Mouse (Mus musculus) lung, embryonic 15.5 days (tissue): ENCODE measurements around the gene Cxcl17. TPM values are rescaled to one million over a fixed set of nuclear protein-coding genes. Genes with fewer than 3 reads are reported as not detected.
"Not testable (repeated sequence)": the region's sequence is repeated elsewhere in the genome, so short reads cannot be mapped to it uniquely, and the experiment has no call there.

Experiments
- ATAC-seq: fragments of 200-750 bp; cut with Nextera tagmentation; 2 replicates; pipeline ENCODE4 v1.8.0; 2017; ENCODE audit warnings: moderate number of reproducible peaks, borderline replicate concordance; ENCODE audit not compliant: low FRiP score, low TSS enrichment; ENCODE audit errors: extremely low read depth
- H3K27ac ChIP-seq: fragments of 300-500 bp; sonication (generic); 2 replicates; pipeline ENCODE4 v1.5.1; 2015; ENCODE audit warnings: moderate library complexity, mild to moderate bottlenecking, inconsistent platforms
- H3K27me3 ChIP-seq: fragments of 300-500 bp; sonication (generic); 2 replicates; pipeline ENCODE4 v1.6.1; 2015; ENCODE audit warnings: inconsistent platforms
- H3K36me3 ChIP-seq: fragments of 300-500 bp; sonication (generic); 2 replicates; pipeline ENCODE4 v1.6.1; 2015; ENCODE audit warnings: inconsistent platforms
- H3K4me1 ChIP-seq: fragments of 300-500 bp; sonication (generic); 2 replicates; pipeline ENCODE4 v1.6.1; 2015; ENCODE audit warnings: inconsistent platforms
- H3K4me2 ChIP-seq: fragments of 300-500 bp; sonication (generic); 2 replicates; pipeline ENCODE4 v1.6.1; 2015; ENCODE audit warnings: inconsistent platforms, mild to moderate bottlenecking, moderate library complexity
- H3K4me3 ChIP-seq: fragments of 300-500 bp; sonication (generic); 2 replicates; pipeline ENCODE4 v1.5.1; 2015; ENCODE audit warnings: mild to moderate bottlenecking, inconsistent platforms
- H3K9ac ChIP-seq: fragments of 300-500 bp; sonication (generic); 2 replicates; pipeline ENCODE4 v1.6.1; 2015; ENCODE audit warnings: inconsistent platforms
- H3K9me3 ChIP-seq: fragments of 300-500 bp; sonication (generic); 2 replicates; pipeline ENCODE4 v1.6.1; 2016; ENCODE audit warnings: inconsistent platforms
- WGBS: fragments of 180-500 bp; shearing (Covaris S2); methylation state at CpG from one replicate; pipeline ENCODE4 v1.1.7; 2015; 5-methylcytosine and 5-hydroxymethylcytosine counted together
- polyA plus RNA-seq: library from polyadenylated mRNA; unstranded; fragments of >200 nt; fragmentation: Nextera tagmentation; extraction: Ambion mirVana; gene quantifications from 2 replicates; pipeline ENCODE4 v1.2.1, GENCODE M21; 2015

Cxcl17 gene
- polyA plus RNA-seq, 1 experiment from 2014 or later = 0.34 TPM

DNA sequence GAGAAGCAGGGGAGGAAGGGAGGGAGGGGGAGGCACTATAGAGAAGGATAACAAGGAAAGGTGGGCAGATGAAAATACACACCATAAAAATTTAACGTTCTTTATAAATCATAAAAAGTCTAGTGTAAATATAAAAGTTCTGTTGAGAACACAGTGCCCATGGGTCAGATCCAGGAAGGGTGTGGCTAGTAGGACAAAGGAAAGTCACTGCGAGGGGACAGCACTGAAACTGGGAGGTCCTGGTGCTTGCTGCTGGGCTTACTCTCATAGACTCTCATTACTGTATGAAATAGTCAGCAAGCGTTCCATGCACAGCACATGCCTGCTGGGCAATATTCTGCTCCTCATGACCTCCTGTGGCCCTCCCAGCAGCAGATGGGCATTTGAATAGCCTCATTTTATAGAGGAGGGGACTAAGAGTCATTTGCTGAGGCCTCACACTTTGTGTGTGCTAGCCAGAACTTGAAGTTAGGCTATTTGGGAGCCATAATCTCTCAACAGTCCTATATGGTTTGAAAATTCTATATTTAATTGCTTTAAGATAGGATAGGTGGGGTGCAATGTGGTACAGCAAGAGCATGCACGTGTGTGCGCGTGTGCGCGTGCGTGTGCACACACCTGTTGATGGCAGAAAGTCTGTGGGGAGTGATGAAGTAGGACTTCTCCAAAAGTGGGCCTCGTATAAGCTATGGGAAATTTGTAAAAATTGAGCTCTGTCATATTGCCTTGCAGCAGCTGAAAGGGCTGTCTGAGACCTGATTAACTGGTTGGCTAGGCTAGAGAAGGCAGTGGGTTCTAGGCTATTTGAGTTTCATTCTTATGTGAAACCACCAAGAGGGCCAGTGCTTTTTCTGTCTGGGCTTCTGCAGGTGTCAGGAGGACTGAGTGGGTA is 22.2 kb upstream of the Cxcl17 start:
- Histone ChIP-seq H3K9me3 (no peaks in the 10 kb centered on the region), H3K9ac (no peak overlapping the region), H3K4me2 (no peak overlapping the region), H3K4me1 (peaks cover 43% of the 10 kb centered on the region), H3K36me3 (no peaks in the 10 kb centered on the region), H3K27ac (0 out of 2 replicates have a peak overlapping the region, but pooled peaks have one; percentile 31), H3K27me3 (no peaks in the 10 kb centered on the region), H3K4me3 (no peak overlapping the region)
- ATAC-seq = no peak
- WGBS = 85% methylated on average over 10 of the region's 10 CpGs

DNA sequence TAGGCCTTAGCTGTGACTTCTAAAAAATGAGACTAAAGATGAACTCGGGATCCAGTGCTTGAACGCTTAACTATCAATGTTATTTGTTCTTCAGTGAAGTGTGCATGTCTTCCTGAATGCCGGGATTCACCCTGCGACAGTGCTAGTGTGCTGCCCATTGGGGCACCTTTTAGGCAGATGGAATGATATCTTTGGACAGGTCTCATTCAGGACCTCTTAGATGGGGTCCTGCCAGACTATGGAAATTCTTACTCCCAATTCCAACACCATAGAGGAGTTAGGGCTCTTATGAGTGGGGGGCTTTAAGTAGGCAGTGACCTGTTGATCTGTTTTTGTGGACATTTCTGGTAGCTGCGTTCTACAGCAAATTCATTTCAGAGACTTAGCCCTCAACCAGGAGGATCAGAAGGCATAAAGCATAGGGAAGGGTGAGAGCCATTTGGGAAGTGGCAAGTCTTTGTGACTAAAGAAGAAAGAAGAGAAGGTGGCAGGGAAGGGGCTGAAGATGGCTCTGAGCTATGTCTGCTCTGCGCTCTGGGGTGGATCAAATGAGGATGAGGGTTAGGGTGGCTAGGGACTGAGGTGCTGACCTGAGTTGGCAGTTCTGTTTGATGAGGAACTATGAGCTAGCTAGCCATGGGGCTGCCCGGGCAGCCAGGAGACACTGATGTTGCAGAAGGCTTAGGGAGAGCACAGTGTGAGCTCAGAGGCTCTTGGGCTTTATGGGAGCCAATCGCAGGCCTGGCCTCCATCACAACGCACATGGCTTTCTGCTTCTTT is 21.3 kb upstream of the Cxcl17 start:
- Histone ChIP-seq H3K27me3 (no peaks in the 10 kb centered on the region), H3K4me3 (no peak overlapping the region), H3K36me3 (no peaks in the 10 kb centered on the region), H3K9ac (no peak overlapping the region), H3K4me1 (peaks cover 43% of the 10 kb centered on the region), H3K27ac (peak overlapping the region; percentile 73), H3K9me3 (no peaks in the 10 kb centered on the region), H3K4me2 (no peak overlapping the region)
- 82% methylated on average over 9 of the region's 9 CpGs for WGBS
- ATAC-seq = no peak

DNA sequence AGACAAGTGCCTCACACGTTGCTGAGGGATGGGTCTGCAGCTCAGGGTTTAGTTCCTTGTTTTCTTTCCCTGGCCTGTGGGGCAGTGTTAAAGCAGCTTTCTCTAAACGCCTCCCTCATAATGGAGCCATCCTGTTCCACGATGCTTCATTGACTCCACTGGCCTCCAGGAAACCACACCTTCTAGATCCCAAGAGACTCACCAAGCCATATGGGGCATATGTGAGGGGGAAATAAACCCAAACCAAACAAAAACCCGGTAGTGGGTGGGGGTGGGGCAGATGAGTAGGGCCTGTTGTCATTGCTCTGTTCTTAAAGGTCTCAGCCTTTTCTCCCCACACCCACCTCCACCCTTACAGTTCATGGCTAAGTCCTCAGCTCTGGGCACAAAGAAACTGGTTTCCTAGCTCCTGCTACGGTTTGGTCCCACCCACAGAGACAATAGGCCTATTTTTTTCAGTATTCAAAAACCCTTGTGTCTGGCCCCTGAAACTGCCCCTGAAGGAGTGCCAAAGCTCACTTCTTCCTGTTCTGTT is 20.4 kb upstream of the Cxcl17 start:
- Histone ChIP-seq H3K9me3 (no peaks in the 10 kb centered on the region), H3K36me3 (no peaks in the 10 kb centered on the region), H3K9ac (no peak overlapping the region), H3K4me2 (no peak overlapping the region), H3K4me3 (no peak overlapping the region), H3K4me1 (peaks cover 43% of the 10 kb centered on the region), H3K27me3 (no peaks in the 10 kb centered on the region), H3K27ac (peak overlapping the region; percentile 73)
- 10% methylated on average over 5 of the region's 5 CpGs for WGBS
- ATAC-seq = peak; percentile 59

DNA sequence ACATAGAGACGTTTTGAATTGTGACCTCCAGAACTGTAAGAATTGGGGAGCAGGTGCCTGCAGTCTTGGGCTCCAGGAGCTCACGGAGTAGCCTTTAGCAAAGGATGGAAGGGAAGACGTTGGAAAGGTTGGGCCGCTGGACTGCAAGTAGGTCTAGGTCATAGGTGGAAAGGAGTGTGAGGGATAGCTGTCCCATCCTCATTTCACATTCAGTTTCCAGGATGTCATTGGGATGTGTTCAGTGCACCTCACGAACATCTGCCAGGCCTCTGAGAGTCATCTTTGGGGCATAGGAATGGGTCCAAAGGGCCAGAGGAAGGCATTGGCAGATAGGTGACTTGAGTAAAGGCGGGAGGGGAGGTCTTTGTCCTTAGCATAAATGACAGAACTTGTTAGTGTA is 19.7 kb upstream of the Cxcl17 start:
- Histone ChIP-seq H3K4me3 (no peak overlapping the region), H3K36me3 (no peaks in the 10 kb centered on the region), H3K4me2 (no peak overlapping the region), H3K9ac (no peak overlapping the region), H3K27ac (no peak overlapping the region), H3K4me1 (peaks cover 43% of the 10 kb centered on the region), H3K27me3 (no peaks in the 10 kb centered on the region), H3K9me3 (no peaks in the 10 kb centered on the region)
- 89% methylated on average over 6 of the region's 6 CpGs for WGBS
- no peak for ATAC-seq

DNA sequence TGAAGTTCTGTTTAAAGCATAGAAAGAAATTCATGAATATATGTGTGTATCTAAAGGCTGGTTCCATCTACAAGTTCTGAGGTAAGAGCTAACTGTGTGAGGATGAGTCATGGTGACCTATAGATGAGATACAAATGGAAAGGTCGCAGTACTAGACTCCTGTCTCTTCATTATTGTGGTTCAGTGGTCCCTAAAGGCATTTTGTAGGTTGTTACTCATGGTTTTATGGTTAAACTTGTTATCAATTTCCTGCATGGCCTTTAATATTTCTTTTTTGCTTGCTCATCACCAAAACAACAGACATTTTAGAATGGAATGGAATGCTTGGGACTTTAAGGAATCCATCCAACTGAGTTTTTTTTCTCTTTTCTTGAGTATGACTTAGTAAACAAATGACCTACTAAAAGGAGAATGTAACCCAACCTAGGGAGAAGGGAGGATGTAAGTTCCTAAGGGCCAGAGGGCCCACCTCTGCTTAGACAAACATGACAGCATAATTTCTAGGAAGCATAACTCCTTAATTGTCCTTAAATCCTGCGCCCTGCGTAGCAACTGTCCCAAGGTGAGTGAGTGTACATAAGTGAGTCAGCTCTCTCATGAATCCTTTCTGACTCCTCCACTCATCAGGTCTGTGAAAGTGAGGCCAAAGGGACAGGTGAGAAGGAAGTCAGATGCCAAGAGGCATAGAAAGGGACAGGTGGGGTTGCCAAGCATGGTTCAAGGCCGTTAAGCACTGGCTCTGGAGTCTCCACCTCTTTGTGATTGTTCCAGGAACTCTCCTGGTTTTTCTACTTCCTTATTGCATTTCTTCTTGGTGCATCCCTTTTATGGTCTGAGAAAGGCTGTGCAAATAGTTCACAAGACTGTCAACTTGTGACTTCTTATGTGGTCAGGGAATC is 17.4 kb upstream of the Cxcl17 start:
- H3K9me3 ChIP-seq = no peaks in the 10 kb centered on the region
- H3K27me3 ChIP-seq = no peaks in the 10 kb centered on the region
- 63% methylated on average over 4 of the region's 4 CpGs for WGBS
- H3K4me2 ChIP-seq = no peak overlapping the region
- H3K4me3 ChIP-seq = no peak overlapping the region
- H3K9ac ChIP-seq = no peak overlapping the region
- peak overlapping the region; percentile 36; the same call in 1 of the 2 replicates for H3K27ac ChIP-seq
- ATAC-seq = no peak
- H3K36me3 ChIP-seq = no peaks in the 10 kb centered on the region
- H3K4me1 ChIP-seq = peaks cover 26% of the 10 kb centered on the region

DNA sequence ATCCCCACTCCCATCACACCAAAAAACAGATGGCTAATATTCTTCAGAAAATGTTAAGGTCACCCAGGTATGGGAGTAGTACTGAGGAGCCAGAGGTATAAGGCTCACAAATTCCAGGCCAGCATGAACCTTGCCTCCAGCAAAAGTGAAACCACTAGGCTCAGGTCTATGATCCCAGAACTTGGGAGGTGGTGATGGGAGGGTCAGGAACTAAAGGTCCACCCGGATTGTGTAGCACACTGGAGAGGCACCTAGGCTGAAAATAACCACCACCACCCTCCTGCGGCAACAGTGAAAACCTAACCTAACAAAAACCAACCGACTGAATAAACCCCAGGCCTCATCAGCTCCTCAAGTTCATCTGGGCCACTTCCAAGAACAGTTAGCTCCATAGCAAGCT is 15.6 kb upstream of the Cxcl17 start:
- ATAC-seq = no peak
- Histone ChIP-seq H3K27ac (no peak overlapping the region), H3K4me2 (no peak overlapping the region), H3K36me3 (no peaks in the 10 kb centered on the region), H3K27me3 (0 out of 2 replicates have a peak, but pooled peaks cover 3% of the 10 kb centered on the region), H3K9ac (no peak overlapping the region), H3K9me3 (no peaks in the 10 kb centered on the region), H3K4me3 (no peak overlapping the region), H3K4me1 (peaks cover 10% of the 10 kb centered on the region; the same call in 1 of the 2 replicates)
- WGBS = 92% methylated on average over 3 of the region's 3 CpGs

DNA sequence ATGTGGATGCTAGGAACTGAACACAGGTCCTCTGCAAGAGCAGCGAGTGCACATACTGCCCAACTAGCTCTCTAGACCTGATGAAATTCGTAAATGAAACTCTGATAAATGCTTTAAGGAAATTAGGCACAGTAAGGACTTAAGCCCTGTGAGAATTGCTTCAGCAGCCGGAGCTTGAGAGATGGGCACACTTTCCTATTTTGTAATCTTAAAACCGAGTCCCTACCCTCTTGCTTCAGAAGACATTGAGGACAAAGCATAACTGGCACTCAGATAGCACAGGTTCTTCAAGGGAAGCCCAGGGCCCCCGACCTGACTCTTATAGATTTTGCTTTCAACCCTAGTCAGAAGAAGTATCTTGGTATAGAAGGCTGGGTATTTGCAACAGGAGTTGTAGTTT is 14.5 kb upstream of the Cxcl17 start:
- no peak overlapping the region for H3K9ac ChIP-seq
- no peaks in the 10 kb centered on the region for H3K9me3 ChIP-seq
- no peak overlapping the region for H3K4me3 ChIP-seq
- 77% methylated on average over 5 of the region's 5 CpGs for WGBS
- H3K36me3 ChIP-seq = no peaks in the 10 kb centered on the region
- ATAC-seq = no peak
- H3K27me3 ChIP-seq = peaks cover 13% of the 10 kb centered on the region; the same call in 1 of the 2 replicates
- H3K4me1 ChIP-seq = peaks cover 5% of the 10 kb centered on the region; the same call in 1 of the 2 replicates
- H3K4me2 ChIP-seq = no peak overlapping the region
- H3K27ac ChIP-seq = no peak overlapping the region

DNA sequence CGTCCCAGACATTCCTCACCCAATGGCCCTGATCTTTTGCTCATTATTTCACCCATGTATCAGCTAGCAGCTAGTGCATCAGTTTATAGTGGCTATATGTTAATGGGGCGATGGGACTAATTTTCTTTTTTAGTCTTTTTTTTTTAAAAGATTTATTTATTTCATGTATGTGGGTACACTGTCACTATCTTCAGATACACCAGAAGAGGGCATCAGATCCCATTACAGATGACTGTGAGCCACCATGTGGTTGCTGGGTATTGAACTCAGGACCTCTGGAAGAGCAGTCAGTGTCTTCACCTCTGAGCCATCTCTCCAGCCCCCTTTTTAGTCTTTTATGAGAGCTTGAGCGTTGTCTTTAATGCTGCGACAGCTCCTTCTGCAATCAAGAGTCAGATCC is 13.7 kb upstream of the Cxcl17 start:
- H3K4me3 ChIP-seq, H3K9ac ChIP-seq, H3K4me1 ChIP-seq, H3K36me3 ChIP-seq, H3K27ac ChIP-seq, H3K9me3 ChIP-seq, ATAC-seq, H3K4me2 ChIP-seq: not testable (repeated sequence)
- H3K27me3 ChIP-seq = peaks cover 13% of the 10 kb centered on the region; the same call in 1 of the 2 replicates
- 88% methylated on average over 4 of the region's 4 CpGs for WGBS

DNA sequence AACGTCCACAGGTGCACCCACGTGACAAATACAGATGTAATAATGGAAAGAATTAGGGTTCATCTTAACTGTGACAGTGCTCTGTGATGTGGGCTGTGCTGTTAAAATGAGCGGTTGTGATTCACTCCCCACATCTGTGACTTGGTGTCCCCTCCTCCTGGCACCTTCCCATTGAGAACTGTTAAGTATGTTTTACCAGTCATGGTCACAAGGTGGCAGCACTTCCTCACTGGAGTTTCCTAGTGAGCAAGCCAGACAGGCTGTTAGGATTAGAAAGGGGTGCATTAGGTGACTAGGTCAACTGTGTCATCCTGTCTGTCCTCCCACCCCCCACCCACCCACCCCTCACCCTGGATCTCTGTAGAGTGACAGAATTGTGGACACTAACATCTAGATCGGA is 11.7 kb upstream of the Cxcl17 start:
- WGBS = 32% methylated on average over 4 of the region's 4 CpGs
- Histone ChIP-seq H3K27ac (no peak overlapping the region), H3K4me1 (no peaks in the 10 kb centered on the region), H3K4me3 (no peak overlapping the region), H3K9ac (no peak overlapping the region), H3K36me3 (no peaks in the 10 kb centered on the region), H3K27me3 (peaks cover 13% of the 10 kb centered on the region; the same call in 1 of the 2 replicates), H3K9me3 (no peaks in the 10 kb centered on the region), H3K4me2 (no peak overlapping the region)
- no peak for ATAC-seq

DNA sequence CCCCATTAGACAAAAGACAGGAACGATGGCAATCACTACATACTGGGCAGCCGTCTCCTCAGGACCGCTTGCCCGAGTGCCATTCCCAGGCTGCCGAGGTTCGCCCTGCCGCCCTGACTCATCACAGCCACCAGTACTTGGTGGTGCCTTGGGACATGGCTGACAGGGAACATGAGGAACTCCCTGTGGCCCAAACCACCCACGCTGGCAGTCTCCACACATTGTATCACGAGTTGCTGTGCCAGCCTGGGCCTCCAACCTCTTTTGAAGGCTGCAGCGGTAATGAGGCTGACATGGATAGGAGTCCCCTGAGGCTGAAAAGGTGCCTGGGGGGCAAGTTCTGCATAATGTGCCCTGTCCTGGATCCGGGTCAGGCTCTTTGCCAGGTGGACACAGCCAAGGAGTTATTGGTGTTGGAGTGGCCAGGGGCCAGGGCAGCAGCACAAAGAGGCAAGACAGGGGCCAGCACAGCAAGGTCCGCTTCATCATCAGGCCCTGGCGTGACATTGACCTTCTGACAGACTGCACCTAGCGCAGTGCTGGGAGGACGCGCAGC is 9.7 kb upstream of the Cxcl17 start:
- Histone ChIP-seq H3K9ac (no peak overlapping the region), H3K9me3 (no peaks in the 10 kb centered on the region), H3K4me2 (no peak overlapping the region), H3K36me3 (no peaks in the 10 kb centered on the region), H3K4me1 (no peaks in the 10 kb centered on the region), H3K27me3 (peaks cover 13% of the 10 kb centered on the region; the same call in 1 of the 2 replicates), H3K27ac (no peak overlapping the region), H3K4me3 (no peak overlapping the region)
- no peak for ATAC-seq
- WGBS = 74% methylated on average over 16 of the region's 16 CpGs

DNA sequence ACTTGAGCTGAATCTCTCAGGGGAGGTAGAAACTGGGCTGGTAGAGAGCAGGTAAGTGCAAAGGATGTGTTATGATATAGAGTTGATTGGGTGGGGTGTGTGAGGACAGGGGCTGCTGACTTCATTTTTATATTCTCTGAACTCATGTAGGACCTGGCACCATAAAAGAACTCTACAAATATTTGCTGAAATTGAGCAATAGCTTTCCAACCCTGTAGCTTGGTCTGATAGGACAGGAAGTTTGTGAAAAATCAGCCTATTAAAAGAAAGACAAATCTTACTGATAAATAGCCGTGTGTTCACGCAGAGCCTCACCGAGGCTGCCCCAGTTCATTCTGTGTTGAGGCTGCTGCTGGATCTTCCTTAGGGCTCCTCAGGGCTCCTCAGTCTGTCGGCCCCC is 7.3 kb upstream of the Cxcl17 start:
- no peaks in the 10 kb centered on the region for H3K4me1 ChIP-seq
- no peak for ATAC-seq

More for the DNA sequence above, 7.3 kb upstream of the Cxcl17 start:
- no peak overlapping the region for H3K4me2 ChIP-seq
- no peak overlapping the region for H3K9ac ChIP-seq
- no peak overlapping the region for H3K4me3 ChIP-seq
- no peaks in the 10 kb centered on the region for H3K36me3 ChIP-seq
- no peaks in the 10 kb centered on the region for H3K9me3 ChIP-seq
- H3K27ac ChIP-seq = no peak overlapping the region
- 63% methylated on average over 4 of the region's 4 CpGs for WGBS
- peaks cover 13% of the 10 kb centered on the region; the same call in 1 of the 2 replicates for H3K27me3 ChIP-seq
